Mouse (Mus musculus): ENCODE measurements at regions not wholly inside any gene's neighbourhood (a gene's known extent, or its start where the extent isn't known, plus 50 kb on each side); places are given as distances from the start of the nearest gene placed in this dataset.
"Not testable (repeated sequence)": the region's sequence is repeated elsewhere in the genome, so short reads cannot be mapped to it uniquely, and the experiment has no call there.

DNA sequence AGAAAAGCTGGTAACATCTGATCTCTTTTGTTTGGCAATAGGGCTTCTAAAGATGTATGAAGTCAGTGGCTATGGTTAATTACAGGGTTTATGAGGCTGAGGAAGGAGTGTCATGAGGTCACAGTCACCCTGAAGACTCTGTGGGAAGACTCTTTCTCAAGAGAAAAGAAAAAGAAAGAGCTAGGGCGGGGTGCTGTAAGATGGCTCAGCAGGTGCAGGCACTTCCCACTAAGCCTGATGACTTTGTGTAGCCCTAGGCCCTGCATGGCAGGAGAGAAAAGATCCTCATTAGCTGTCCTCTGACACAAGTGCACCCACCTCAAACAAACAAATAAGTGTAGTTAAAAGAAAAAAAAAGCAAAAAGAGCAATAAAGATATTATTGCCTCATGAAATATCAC is 73.6 kb upstream of the Atp1b1 start:
- H3K9me3 ChIP-seq = no peaks in the 10 kb centered on the region
- no peak overlapping the region for H3K4me3 ChIP-seq
- H3K27ac ChIP-seq = no peak overlapping the region
- no peaks in the 10 kb centered on the region for H3K4me1 ChIP-seq
- H3K36me3 ChIP-seq = no peaks in the 10 kb centered on the region
- 17% methylated on average over 1 of the region's 1 CpGs for WGBS
- ATAC-seq (ENCODE audit: low FRiP score, low read depth) = no peak
- H3K4me2 ChIP-seq (replicated peaks) = no peak overlapping the region
- no peak overlapping the region for H3K9ac ChIP-seq
- H3K27me3 ChIP-seq (replicated peaks) = no peaks in the 10 kb centered on the region

- no peak for ATAC-seq (ENCODE audit: low FRiP score, low read depth)
- Histone ChIP-seq H3K27me3 (replicated peaks) (no peaks in the 10 kb centered on the region), H3K36me3 (no peaks in the 10 kb centered on the region), H3K9ac (no peak overlapping the region), H3K4me1 (no peaks in the 10 kb centered on the region), H3K4me3 (no peak overlapping the region), H3K4me2 (replicated peaks) (no peak overlapping the region), H3K27ac (no peak overlapping the region), H3K9me3 (no peaks in the 10 kb centered on the region)
- WGBS = 84% methylated on average over 1 of the region's 1 CpGs
Measured at GRCm38 (mm10) chr1:164526748-164527147, 68.6 kb upstream of the Atp1b1 start.

- H3K9ac ChIP-seq = no peak overlapping the region
- H3K4me1 ChIP-seq = no peaks in the 10 kb centered on the region
- 87% methylated on average over 3 of the region's 3 CpGs for WGBS
- no peaks in the 10 kb centered on the region for H3K36me3 ChIP-seq
- H3K27ac ChIP-seq = no peak overlapping the region
- H3K9me3 ChIP-seq = no peaks in the 10 kb centered on the region
- H3K4me3 ChIP-seq = no peak overlapping the region
- no peak overlapping the region for H3K4me2 ChIP-seq (replicated peaks)
- no peak for ATAC-seq (ENCODE audit: low FRiP score, low read depth)
- no peaks in the 10 kb centered on the region for H3K27me3 ChIP-seq (replicated peaks)
Measured at GRCm38 (mm10) chr1:164522377-164523150, 64.4 kb upstream of the Atp1b1 start.

- Histone ChIP-seq H3K27ac (no peak overlapping the region), H3K4me2 (replicated peaks) (no peak overlapping the region), H3K9me3 (no peaks in the 10 kb centered on the region)
Measured at GRCm38 (mm10) chr1:164521371-164522130, 63.4 kb upstream of the Atp1b1 start.

DNA sequence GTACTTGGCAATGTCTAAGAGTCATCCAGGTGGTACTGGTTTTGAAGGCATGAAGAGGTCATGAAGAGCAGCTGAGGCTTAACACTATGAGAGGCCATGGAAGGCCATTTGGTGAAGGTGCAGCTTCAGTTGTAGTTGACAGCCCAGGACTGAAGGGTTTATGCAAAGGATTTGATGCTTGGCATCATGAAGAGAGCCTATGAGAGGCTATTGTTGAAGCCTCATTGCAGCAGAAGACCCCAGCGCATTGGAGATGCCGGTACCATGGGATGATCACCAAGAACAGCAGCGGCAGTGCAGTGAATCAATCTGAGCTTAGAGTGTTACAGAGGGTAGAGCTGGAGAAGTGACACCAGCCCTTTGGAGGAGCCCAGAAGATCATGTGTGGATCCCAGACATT is 60.7 kb upstream of the Atp1b1 start:
- 97% methylated on average over 3 of the region's 3 CpGs for WGBS
- Histone ChIP-seq H3K4me1 (no peaks in the 10 kb centered on the region), H3K4me3 (no peak overlapping the region), H3K4me2 (replicated peaks) (no peak overlapping the region), H3K27ac (no peak overlapping the region), H3K36me3 (no peaks in the 10 kb centered on the region), H3K27me3 (replicated peaks) (no peaks in the 10 kb centered on the region), H3K9me3 (no peaks in the 10 kb centered on the region), H3K9ac (no peak overlapping the region)
- no peak for ATAC-seq (ENCODE audit: low FRiP score, low read depth)

More at GRCm38 (mm10) chr1:164521371-164522130, 63.4 kb upstream of the Atp1b1 start:
- H3K4me1 ChIP-seq = no peaks in the 10 kb centered on the region
- no peak for ATAC-seq (ENCODE audit: low FRiP score, low read depth)
- 88% methylated on average over 6 of the region's 6 CpGs for WGBS
- H3K9ac ChIP-seq = no peak overlapping the region
- H3K27me3 ChIP-seq (replicated peaks) = no peaks in the 10 kb centered on the region
- H3K4me3 ChIP-seq = no peak overlapping the region
- no peaks in the 10 kb centered on the region for H3K36me3 ChIP-seq

- 85% methylated on average over 4 of the region's 4 CpGs for WGBS
Measured at GRCm38 (mm10) chr1:164518308-164518707, 60.2 kb upstream of the Atp1b1 start.

GRCm38 (mm10) chr1:164517362-164517761 is 59.2 kb upstream of the Atp1b1 start:
- H3K4me1 ChIP-seq; H3K27ac ChIP-seq; H3K27me3 ChIP-seq (replicated peaks); ATAC-seq (ENCODE audit: low FRiP score, low read depth); H3K9me3 ChIP-seq; H3K4me3 ChIP-seq; H3K4me2 ChIP-seq (replicated peaks); H3K36me3 ChIP-seq; H3K9ac ChIP-seq: not testable (repeated sequence)
- 88% methylated on average over 2 of the region's 2 CpGs for WGBS

More at GRCm38 (mm10) chr1:164518308-164518707, 60.2 kb upstream of the Atp1b1 start:
- H3K4me2 ChIP-seq (replicated peaks) = no peak overlapping the region
- no peak overlapping the region for H3K9ac ChIP-seq
- no peaks in the 10 kb centered on the region for H3K4me1 ChIP-seq
- no peaks in the 10 kb centered on the region for H3K36me3 ChIP-seq
- ATAC-seq (ENCODE audit: low FRiP score, low read depth) = no peak
- H3K9me3 ChIP-seq = no peaks in the 10 kb centered on the region
- H3K27me3 ChIP-seq (replicated peaks) = no peaks in the 10 kb centered on the region
- H3K4me3 ChIP-seq = no peak overlapping the region
- H3K27ac ChIP-seq = no peak overlapping the region

DNA sequence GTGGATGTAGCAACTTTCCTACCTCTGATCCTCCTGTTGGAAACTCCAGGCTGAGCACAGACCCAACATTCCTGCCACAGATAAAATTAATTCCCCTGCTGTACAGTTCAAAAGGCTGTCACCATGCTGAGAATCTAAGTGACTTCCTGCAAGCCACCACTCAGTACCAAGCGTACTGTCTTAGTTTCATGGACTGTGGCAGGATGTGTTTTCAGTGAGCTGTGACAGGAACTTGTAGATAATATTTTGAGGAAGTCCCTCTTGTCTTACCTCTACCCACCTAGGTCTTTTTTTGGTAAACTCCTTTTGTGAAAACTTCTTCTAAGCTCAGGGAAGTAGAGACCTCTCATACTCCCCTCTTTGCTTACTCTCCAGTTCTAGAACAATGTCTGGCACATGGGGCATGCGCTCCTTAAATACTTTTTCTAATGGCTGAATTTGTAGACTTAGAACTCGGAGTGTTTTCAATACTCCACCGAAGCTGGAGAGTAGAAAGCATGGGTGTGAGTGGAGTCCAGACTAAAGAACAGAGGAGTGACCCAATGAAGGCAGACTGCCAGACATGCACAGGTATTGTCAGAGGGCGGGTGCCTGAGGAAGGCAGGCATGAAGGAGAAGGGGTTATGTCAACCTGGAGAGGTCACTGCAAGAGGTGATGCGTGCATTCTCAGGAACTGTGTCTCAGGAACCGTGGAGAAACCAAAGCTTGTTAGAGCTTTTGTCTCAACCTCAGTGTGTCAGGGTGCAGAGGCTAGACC is 53.7 kb upstream of the Atp1b1 start:
- WGBS = 87% methylated on average over 7 of the region's 7 CpGs
- H3K4me1 ChIP-seq = no peaks in the 10 kb centered on the region
- no peaks in the 10 kb centered on the region for H3K27me3 ChIP-seq (replicated peaks)
- no peaks in the 10 kb centered on the region for H3K9me3 ChIP-seq
- no peaks in the 10 kb centered on the region for H3K36me3 ChIP-seq
- H3K4me3 ChIP-seq = no peak overlapping the region
- no peak for ATAC-seq (ENCODE audit: low FRiP score, low read depth)
- H3K9ac ChIP-seq = no peak overlapping the region
- no peak overlapping the region for H3K4me2 ChIP-seq (replicated peaks)
- H3K27ac ChIP-seq = no peak overlapping the region

DNA sequence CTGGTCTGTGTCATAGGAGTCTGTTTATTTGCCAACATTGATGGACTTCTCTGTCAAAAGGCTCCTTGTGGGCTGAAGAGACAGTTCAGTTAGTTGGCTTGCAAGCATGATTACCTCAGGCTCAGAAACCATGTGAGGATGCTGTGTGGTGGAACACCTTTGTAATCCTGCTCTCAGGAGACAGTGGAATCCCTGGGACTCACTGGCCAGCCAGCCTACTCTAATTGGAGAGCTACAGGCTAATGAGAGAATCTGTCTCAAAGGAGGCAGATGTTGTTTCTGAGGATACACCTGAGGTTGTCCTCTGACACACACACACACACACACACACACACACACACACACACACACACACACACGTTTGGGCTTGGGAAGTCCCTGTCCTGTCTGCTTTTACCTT is 51.1 kb upstream of the Atp1b1 start:
- H3K27ac ChIP-seq = no peak overlapping the region
- H3K27me3 ChIP-seq (replicated peaks) = no peaks in the 10 kb centered on the region
- H3K4me3 ChIP-seq = no peak overlapping the region
- no peaks in the 10 kb centered on the region for H3K9me3 ChIP-seq
- no peak for ATAC-seq (ENCODE audit: low FRiP score, low read depth)
- H3K36me3 ChIP-seq = no peaks in the 10 kb centered on the region
- no peak overlapping the region for H3K4me2 ChIP-seq (replicated peaks)
- 57% methylated on average over 1 of the region's 1 CpGs for WGBS
- H3K4me1 ChIP-seq = no peaks in the 10 kb centered on the region
- no peak overlapping the region for H3K9ac ChIP-seq

- no peak for ATAC-seq (ENCODE audit: low FRiP score, low read depth)
- H3K9ac ChIP-seq = no peak overlapping the region
- no peak overlapping the region for H3K4me3 ChIP-seq
- H3K9me3 ChIP-seq = no peaks in the 10 kb centered on the region
- no peaks in the 10 kb centered on the region for H3K27me3 ChIP-seq (replicated peaks)
- 83% methylated on average over 8 of the region's 8 CpGs for WGBS
- H3K4me1 ChIP-seq = no peaks in the 10 kb centered on the region
- no peak overlapping the region for H3K4me2 ChIP-seq (replicated peaks)
- H3K27ac ChIP-seq = no peak overlapping the region
- H3K36me3 ChIP-seq = no peaks in the 10 kb centered on the region
Measured at GRCm38 (mm10) chr1:164508556-164508955, 50.4 kb upstream of the Atp1b1 start.

GRCm38 (mm10) chr1:164508106-164508505 is 50.0 kb upstream of the Atp1b1 start:
- no peaks in the 10 kb centered on the region for H3K36me3 ChIP-seq
- H3K4me1 ChIP-seq = no peaks in the 10 kb centered on the region
- no peak overlapping the region for H3K27ac ChIP-seq
- ATAC-seq (ENCODE audit: low FRiP score, low read depth) = no peak
- WGBS = 35% methylated on average over 5 of the region's 5 CpGs
- no peaks in the 10 kb centered on the region for H3K9me3 ChIP-seq
- H3K27me3 ChIP-seq (replicated peaks) = no peaks in the 10 kb centered on the region
- no peak overlapping the region for H3K4me2 ChIP-seq (replicated peaks)
- no peak overlapping the region for H3K4me3 ChIP-seq
- no peak overlapping the region for H3K9ac ChIP-seq

Measured in neural tube, embryonic 12.5 days (tissue).